Mouse (Mus musculus): Measurements from ENCODE around the gene Ugt1a5. TPM values are rescaled to one million over a fixed set of nuclear protein-coding genes. Genes with fewer than 3 reads are reported as not detected.
A peak's percentile ranks its signal among the peaks of the same experiment; 100 is the strongest.

Ugt1a5 gene
- total and polyA plus RNA-seq, 2 experiments from 2014 or later = not detected

- Histone ChIP-seq H3K4me3 (ENCODE audit: low read depth, low read length) (no peak overlapping the region), H3K27me3 (ENCODE audit: insufficient read depth, low read length) (no peaks in the 10 kb centered on the region), H3K4me2 (ENCODE audit: low read depth, low read length, poor library complexity, severe bottlenecking) (no peak overlapping the region), H3K4me1 (ENCODE audit: insufficient read depth, low read length) (no peaks in the 10 kb centered on the region), H3K9ac (replicated peaks; ENCODE audit: low read length, poor library complexity, severe bottlenecking) (no peak overlapping the region), H3K36me3 (ENCODE audit: insufficient read depth, low read length) (no peaks in the 10 kb centered on the region), H3K27ac (ENCODE audit: low read depth, low read length) (no peak overlapping the region), H3K9me3 (ENCODE audit: low read length) (peaks cover 98% of the 10 kb centered on the region)
- TF ChIP-seq CTCF (IDR thresholded peaks at IDR 0.05) = no peak
- 60% methylated on average over 4 of the region's 4 CpGs for WGBS
- ATAC-seq (ENCODE audit: low FRiP score) = no peak
- no peak for DNase-seq (ENCODE audit: low spot score)
These were observed 70.1 kb downstream of the Ugt1a5 start for GRCm38 (mm10) chr1:88235894-88236415.

- ATAC-seq (ENCODE audit: low FRiP score) (no peak), DNase-seq (ENCODE audit: low spot score) (no peak)
- Histone ChIP-seq H3K4me2 (ENCODE audit: low read depth, low read length, poor library complexity, severe bottlenecking) (no peak overlapping the region), H3K27me3 (ENCODE audit: insufficient read depth, low read length) (no peaks in the 10 kb centered on the region), H3K4me3 (ENCODE audit: low read depth, low read length) (no peak overlapping the region), H3K27ac (ENCODE audit: low read depth, low read length) (no peak overlapping the region), H3K9me3 (ENCODE audit: low read length) (peaks cover 97% of the 10 kb centered on the region), H3K36me3 (ENCODE audit: insufficient read depth, low read length) (no peaks in the 10 kb centered on the region), H3K9ac (replicated peaks; ENCODE audit: low read length, poor library complexity, severe bottlenecking) (no peak overlapping the region), H3K4me1 (ENCODE audit: insufficient read depth, low read length) (no peaks in the 10 kb centered on the region)
- 76% methylated on average over 5 of the region's 5 CpGs for WGBS
- no peak for TF ChIP-seq CTCF (IDR thresholded peaks at IDR 0.05)
These were observed 71.5 kb downstream of the Ugt1a5 start for GRCm38 (mm10) chr1:88237311-88237710.

- Histone ChIP-seq H3K4me3 (ENCODE audit: low read depth, low read length) (no peak overlapping the region), H3K4me1 (ENCODE audit: insufficient read depth, low read length) (no peaks in the 10 kb centered on the region), H3K9ac (replicated peaks; ENCODE audit: low read length, poor library complexity, severe bottlenecking) (no peak overlapping the region), H3K27ac (ENCODE audit: low read depth, low read length) (no peak overlapping the region), H3K9me3 (ENCODE audit: low read length) (peaks cover 97% of the 10 kb centered on the region), H3K4me2 (ENCODE audit: low read depth, low read length, poor library complexity, severe bottlenecking) (no peak overlapping the region), H3K27me3 (ENCODE audit: insufficient read depth, low read length) (no peaks in the 10 kb centered on the region), H3K36me3 (ENCODE audit: insufficient read depth, low read length) (no peaks in the 10 kb centered on the region)
- no peak for ATAC-seq (ENCODE audit: low FRiP score)
- WGBS = 75% methylated on average over 6 of the region's 6 CpGs
- no peak for TF ChIP-seq CTCF (IDR thresholded peaks at IDR 0.05)
- no peak for DNase-seq (ENCODE audit: low spot score)
These were observed 73.0 kb downstream of the Ugt1a5 start for GRCm38 (mm10) chr1:88238771-88239170.

GRCm38 (mm10) chr1:88240072-88240471 is 74.3 kb downstream of the Ugt1a5 start:
- TF ChIP-seq CTCF (IDR thresholded peaks at IDR 0.05) = no peak
- Histone ChIP-seq H3K4me2 (ENCODE audit: low read depth, low read length, poor library complexity, severe bottlenecking) (no peak overlapping the region), H3K27me3 (ENCODE audit: insufficient read depth, low read length) (no peaks in the 10 kb centered on the region), H3K4me1 (ENCODE audit: insufficient read depth, low read length) (no peaks in the 10 kb centered on the region), H3K36me3 (ENCODE audit: insufficient read depth, low read length) (no peaks in the 10 kb centered on the region), H3K27ac (ENCODE audit: low read depth, low read length) (no peak overlapping the region), H3K4me3 (ENCODE audit: low read depth, low read length) (no peak overlapping the region), H3K9ac (replicated peaks; ENCODE audit: low read length, poor library complexity, severe bottlenecking) (no peak overlapping the region), H3K9me3 (ENCODE audit: low read length) (peaks cover 97% of the 10 kb centered on the region)
- ATAC-seq (ENCODE audit: low FRiP score) (no peak), DNase-seq (ENCODE audit: low spot score) (no peak)
- 71% methylated on average over 5 of the region's 5 CpGs for WGBS

GRCm38 (mm10) chr1:88240579-88240978 is 74.8 kb downstream of the Ugt1a5 start:
- Histone ChIP-seq H3K36me3 (ENCODE audit: insufficient read depth, low read length) (no peaks in the 10 kb centered on the region), H3K27ac (ENCODE audit: low read depth, low read length) (no peak overlapping the region)
- no peak for DNase-seq (ENCODE audit: low spot score)

GRCm38 (mm10) chr1:88243861-88244260 is 78.0 kb downstream of the Ugt1a5 start:
- WGBS = 66% methylated on average over 5 of the region's 5 CpGs

More at GRCm38 (mm10) chr1:88240579-88240978, 74.8 kb downstream of the Ugt1a5 start:
- peak; percentile 8; the same call in 1 of the 2 replicates for ATAC-seq (ENCODE audit: low FRiP score)
- no peaks in the 10 kb centered on the region for H3K4me1 ChIP-seq (ENCODE audit: insufficient read depth, low read length)
- H3K27me3 ChIP-seq (ENCODE audit: insufficient read depth, low read length) = no peaks in the 10 kb centered on the region
- no peak overlapping the region for H3K4me2 ChIP-seq (ENCODE audit: low read depth, low read length, poor library complexity, severe bottlenecking)
- TF ChIP-seq CTCF (IDR thresholded peaks at IDR 0.05) = no peak
- 71% methylated on average over 4 of the region's 4 CpGs for WGBS
- peaks cover 97% of the 10 kb centered on the region for H3K9me3 ChIP-seq (ENCODE audit: low read length)
- no peak overlapping the region for H3K9ac ChIP-seq (replicated peaks; ENCODE audit: low read length, poor library complexity, severe bottlenecking)
- no peak overlapping the region for H3K4me3 ChIP-seq (ENCODE audit: low read depth, low read length)

More at GRCm38 (mm10) chr1:88243861-88244260, 78.0 kb downstream of the Ugt1a5 start:
- no peaks in the 10 kb centered on the region for H3K4me1 ChIP-seq (ENCODE audit: insufficient read depth, low read length)
- DNase-seq (ENCODE audit: low spot score) (no peak), ATAC-seq (ENCODE audit: low FRiP score) (no peak)
- no peak overlapping the region for H3K27ac ChIP-seq (ENCODE audit: low read depth, low read length)
- no peak overlapping the region for H3K4me3 ChIP-seq (ENCODE audit: low read depth, low read length)
- H3K36me3 ChIP-seq (ENCODE audit: insufficient read depth, low read length) = no peaks in the 10 kb centered on the region
- H3K27me3 ChIP-seq (ENCODE audit: insufficient read depth, low read length) = no peaks in the 10 kb centered on the region
- peaks cover 100% of the 10 kb centered on the region for H3K9me3 ChIP-seq (ENCODE audit: low read length)
- no peak for TF ChIP-seq CTCF (IDR thresholded peaks at IDR 0.05)
- H3K4me2 ChIP-seq (ENCODE audit: low read depth, low read length, poor library complexity, severe bottlenecking) = no peak overlapping the region
- no peak overlapping the region for H3K9ac ChIP-seq (replicated peaks; ENCODE audit: low read length, poor library complexity, severe bottlenecking)

All from midbrain, postnatal 0 days (tissue).